Mouse (Mus musculus): ENCODE measurements around the gene Stard8.

- TF ChIP-seq CTCF (IDR thresholded peaks at IDR 0.05; ENCODE audit: low read depth, low read length) (no peak), POLR2A (IDR thresholded peaks at IDR 0.05; ENCODE audit: insufficient read depth, low read length) (no peak), EP300 (IDR thresholded peaks at IDR 0.05; ENCODE audit: insufficient read depth, low read depth, low read length) (no peak)
These were observed 12.7 kb downstream of the Stard8 start for GRCm38 (mm10) chrX:99015705-99016104.
